Mouse (Mus musculus) megakaryocyte progenitor cell, adult 5-6 weeks (primary cell): ENCODE measurements around the gene Vmn1r214. TPM values are rescaled to one million over a fixed set of nuclear protein-coding genes. Genes with fewer than 3 reads are reported as not detected.

Experiments
- ATAC-seq: replicated peaks from 2 replicates; pipeline ENCODE4 v1.8.0; 2016; ENCODE audit warnings: mild to moderate bottlenecking, moderate TSS enrichment, inconsistent platforms; ENCODE audit not compliant: poor library complexity
- total RNA-seq, 2 experiments: library from RNA; stranded (forward) in 1 of 2; stranded (reverse) in 1 of 2; fragments of 157-497, 149-512 nt in 1 of 2; fragments of 200-1000 nt in 1 of 2; gene quantifications; 2 replicates each; pipeline versions ENCODE4 v1.2.3 to v1.2.4; 2015 to 2017

The Vmn1r214 gene
- not detected in 2 replicates for total RNA-seq (2015)
- not detected in 2 replicates for total RNA-seq (2017)

GRCm38 (mm10) chr13:23030118-23030517 is at the start of gene Vmn1r214:
Gene Vmn1r214, plus strand, starts transcription at chr13:23030418.
- no peak for ATAC-seq

- no peak for ATAC-seq
Measured at GRCm38 (mm10) chr13:22990214-22990891, 39.9 kb upstream of the Vmn1r214 start.

- ATAC-seq, result no peak
Measured at GRCm38 (mm10) chr13:22992178-22992700, 38.0 kb upstream of the Vmn1r214 start.

GRCm38 (mm10) chr13:22992721-22993120 is 37.5 kb upstream of the Vmn1r214 start:
- ATAC-seq, result no peak

- no peak for ATAC-seq
Measured at GRCm38 (mm10) chr13:23007356-23007755, 22.9 kb upstream of the Vmn1r214 start, which contains the start of gene Vmn1r213. Gene Vmn1r213, plus strand, starts transcription at chr13:23007656.

- ATAC-seq, result no peak
Measured at GRCm38 (mm10) chr13:23018158-23018557, 12.1 kb upstream of the Vmn1r214 start.

GRCm38 (mm10) chr13:23024812-23025211 is 5.4 kb upstream of the Vmn1r214 start:
- no peak for ATAC-seq

GRCm38 (mm10) chr13:23057778-23058177 is 27.6 kb downstream of the Vmn1r214 start:
- ATAC-seq, result no peak

GRCm38 (mm10) chr13:23067725-23068124 is 37.5 kb downstream of the Vmn1r214 start, which contains the start of gene Vmn1r215:
Gene Vmn1r215, plus strand, starts transcription at chr13:23068025.
- no peak for ATAC-seq

GRCm38 (mm10) chr13:23069312-23069711 is 39.1 kb downstream of the Vmn1r214 start:
- no peak for ATAC-seq

Other genes with a start within 250 kb of the Vmn1r214 start
- gene Vmn1r209, start 220.7 kb upstream of the Vmn1r214 start, total RNA-seq (2015), result not detected in 2 replicates
- gene Vmn1r209, start 220.7 kb upstream of the Vmn1r214 start, total RNA-seq (2017), result not detected in 2 replicates
- gene Vmn1r210, start 199.1 kb upstream of the Vmn1r214 start, total RNA-seq (2015), result not detected in 2 replicates
- gene Vmn1r210, start 199.1 kb upstream of the Vmn1r214 start, total RNA-seq (2017), result not detected in 2 replicates
- gene Vmn1r211, start 172.9 kb upstream of the Vmn1r214 start, total RNA-seq (2015), result not detected in 2 replicates
- gene Vmn1r211, start 172.9 kb upstream of the Vmn1r214 start, total RNA-seq (2017), result not detected in 2 replicates
- not detected in 2 replicates for gene Vmn1r212, start 146.2 kb upstream of the Vmn1r214 start, total RNA-seq (2015)
- not detected in 2 replicates for gene Vmn1r212, start 146.2 kb upstream of the Vmn1r214 start, total RNA-seq (2017)
- gene Vmn1r213, start 22.8 kb upstream of the Vmn1r214 start, total RNA-seq (2015), result not detected in 2 replicates
- gene Vmn1r213, start 22.8 kb upstream of the Vmn1r214 start, total RNA-seq (2017), result not detected in 2 replicates
- not detected in 2 replicates for gene Vmn1r215, start 37.6 kb downstream of the Vmn1r214 start, total RNA-seq (2015)
- gene Vmn1r215, start 37.6 kb downstream of the Vmn1r214 start, total RNA-seq (2017), result not detected in 2 replicates
- not detected in 2 replicates for gene Vmn1r217, start 87.8 kb downstream of the Vmn1r214 start, total RNA-seq (2015)
- not detected in 2 replicates for gene Vmn1r217, start 87.8 kb downstream of the Vmn1r214 start, total RNA-seq (2017)
- gene Vmn1r218, start 102.7 kb downstream of the Vmn1r214 start, total RNA-seq (2015), result not detected in 2 replicates
- gene Vmn1r218, start 102.7 kb downstream of the Vmn1r214 start, total RNA-seq (2017), result not detected in 2 replicates
- not detected in 2 replicates for gene Vmn1r219, start 128.9 kb downstream of the Vmn1r214 start, total RNA-seq (2015)
- gene Vmn1r219, start 128.9 kb downstream of the Vmn1r214 start, total RNA-seq (2017), result not detected in 2 replicates
- gene Vmn1r220, start 157.6 kb downstream of the Vmn1r214 start, total RNA-seq (2015), result not detected in 2 replicates
- gene Vmn1r220, start 157.6 kb downstream of the Vmn1r214 start, total RNA-seq (2017), result not detected in 2 replicates
- gene Vmn1r221, start 183.7 kb downstream of the Vmn1r214 start, total RNA-seq (2015), result not detected in 2 replicates
- not detected in 2 replicates for gene Vmn1r221, start 183.7 kb downstream of the Vmn1r214 start, total RNA-seq (2017)
- not detected in 2 replicates for gene Vmn1r222, start 205.5 kb downstream of the Vmn1r214 start, total RNA-seq (2015)
- gene Vmn1r222, start 205.5 kb downstream of the Vmn1r214 start, total RNA-seq (2017), result not detected in 2 replicates
- not detected in 2 replicates for gene Vmn1r223, start 216.7 kb downstream of the Vmn1r214 start, total RNA-seq (2015)
- not detected in 2 replicates for gene Vmn1r223, start 216.7 kb downstream of the Vmn1r214 start, total RNA-seq (2017)